Mouse (Mus musculus): ENCODE data around the gene Hmga2.
"Not testable (repeated sequence)": the region's sequence is repeated elsewhere in the genome, so short reads cannot be mapped to it uniquely, and the experiment has no call there.

DNA sequence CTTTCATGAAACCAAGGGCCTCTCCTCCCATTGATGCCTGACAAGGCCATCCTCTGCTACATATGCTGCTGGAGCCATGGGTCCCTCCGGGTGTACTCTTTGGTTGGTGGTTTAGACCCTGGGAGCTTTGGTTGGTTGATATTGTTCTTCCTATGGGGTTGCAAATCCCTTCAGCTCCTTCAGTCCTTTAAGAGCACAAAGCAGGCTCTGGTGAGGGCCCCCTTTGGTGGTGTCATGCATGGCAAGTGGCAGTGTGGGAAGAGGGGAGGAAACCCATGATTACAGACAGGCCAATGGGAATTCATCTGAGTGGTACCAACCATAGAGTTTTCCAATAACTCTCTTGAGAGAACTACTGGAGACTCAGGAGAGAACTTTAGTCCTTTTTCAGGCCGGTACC is 136.4 kb downstream of the Hmga2 start:
- TF ChIP-seq POLR2A, CTCF (IDR thresholded peaks at IDR 0.05; ENCODE audit: extremely low read depth, insufficient read depth, low read length): not testable (repeated sequence)

Measured in cortical plate, adult 2 months (tissue).